Mouse (Mus musculus) ZHBTc4 (cell line): Measurements from ENCODE around the gene Rb1.
A peak's percentile ranks its signal among the peaks of the same experiment; 100 is the strongest.

Source experiments
- DNase-seq: peaks from one replicate; pipeline ENCODE4 v3.0.0-alpha.2; 2011; ENCODE audit warnings: low read depth, low spot score

The Rb1 gene

GRCm38 (mm10) chr14:73271807-73272206 lies 53.8 kb downstream of the Rb1 start:
- DNase-seq = no peak

- DNase-seq = peak; percentile 61
Measured at GRCm38 (mm10) chr14:73266166-73266565, 59.5 kb downstream of the Rb1 start.

GRCm38 (mm10) chr14:73262210-73262609 lies 63.4 kb downstream of the Rb1 start:
- DNase-seq = no peak

GRCm38 (mm10) chr14:73258181-73258580 lies 67.4 kb downstream of the Rb1 start:
- no peak for DNase-seq

- DNase-seq = no peak
Measured at GRCm38 (mm10) chr14:73257348-73257747, 68.3 kb downstream of the Rb1 start.

GRCm38 (mm10) chr14:73255426-73255970 lies 70.1 kb downstream of the Rb1 start:
- no peak for DNase-seq

GRCm38 (mm10) chr14:73254412-73254811 lies 71.2 kb downstream of the Rb1 start:
- no peak for DNase-seq

GRCm38 (mm10) chr14:73253453-73254251 lies 72.0 kb downstream of the Rb1 start:
- peak; percentile 60 for DNase-seq

- no peak for DNase-seq
Measured at GRCm38 (mm10) chr14:73252276-73252675, 73.3 kb downstream of the Rb1 start.

GRCm38 (mm10) chr14:73250056-73250455 lies 75.6 kb downstream of the Rb1 start:
- DNase-seq = no peak

GRCm38 (mm10) chr14:73244061-73244597 lies 81.5 kb downstream of the Rb1 start:
- no peak for DNase-seq

- no peak for DNase-seq
Measured at GRCm38 (mm10) chr14:73239857-73240256, 85.8 kb downstream of the Rb1 start.

- DNase-seq = no peak
Measured at GRCm38 (mm10) chr14:73239291-73239690, 86.3 kb downstream of the Rb1 start.

GRCm38 (mm10) chr14:73238498-73239250 lies 86.9 kb downstream of the Rb1 start:
- peak; percentile 65 for DNase-seq

GRCm38 (mm10) chr14:73237848-73238321 lies 87.7 kb downstream of the Rb1 start, which contains the start of gene Lpar6:
TSS of gene Lpar6 (plus strand) at chr14:73237895.
- DNase-seq = peak; percentile 63

GRCm38 (mm10) chr14:73234468-73235031 lies 91.1 kb downstream of the Rb1 start:
- peak; percentile 59 for DNase-seq

- DNase-seq = no peak
Measured at GRCm38 (mm10) chr14:73231286-73231982, 94.2 kb downstream of the Rb1 start.

GRCm38 (mm10) chr14:73226849-73227248 lies 98.8 kb downstream of the Rb1 start:
- no peak for DNase-seq

- DNase-seq = no peak
Measured at GRCm38 (mm10) chr14:73226346-73226745, 99.3 kb downstream of the Rb1 start.

- DNase-seq = no peak
Measured at GRCm38 (mm10) chr14:73222316-73222970, 103.2 kb downstream of the Rb1 start.

- no peak for DNase-seq
Measured at GRCm38 (mm10) chr14:73217062-73217461, 108.6 kb downstream of the Rb1 start.
